Mouse (Mus musculus) cerebellum, adult 2 months (tissue): ENCODE measurements around the gene Dnajb13. TPM values are rescaled to one million over a fixed set of nuclear protein-coding genes. Genes with fewer than 3 reads are reported as not detected.

Experiments
- DNase-seq, 2 experiments: peaks; one replicate each; pipeline ENCODE4 v3.0.0; 2021
- H3K27ac ChIP-seq: fragments of 200-500 bp; 2 replicates; pipeline ENCODE4 v1.5.1; 2012; ENCODE audit warnings: low read length, control low read depth, inconsistent platforms; ENCODE audit not compliant: insufficient read depth
- H3K27me3 ChIP-seq: fragments of 200-500 bp; 2 replicates; pipeline ENCODE4 v1.6.1; 2012; ENCODE audit warnings: inconsistent platforms, mild to moderate bottlenecking, low read length, moderate library complexity; ENCODE audit not compliant: control insufficient read depth, insufficient read depth
- H3K4me1 ChIP-seq: fragments of 200-500 bp; 2 replicates; pipeline ENCODE4 v1.6.1; 2011; ENCODE audit warnings: low read length; ENCODE audit not compliant: control insufficient read depth, insufficient read depth
- H3K4me3 ChIP-seq: fragments of 200-500 bp; replicated peaks from 2 replicates; pipeline ENCODE3; 2011; ENCODE audit warnings: mild to moderate bottlenecking, low read depth, low read length, control low read depth; ENCODE audit not compliant: insufficient read depth
- CTCF ChIP-seq: fragments of 200-500 bp; IDR thresholded peaks from 2 replicates; pipeline ENCODE4 v1.5.1; 2011; ENCODE audit warnings: low read depth, mild to moderate bottlenecking, control low read depth, low read length, moderate library complexity, borderline replicate concordance; ENCODE audit not compliant: insufficient read depth
- POLR2A ChIP-seq: fragments of 200-500 bp; IDR thresholded peaks from 2 replicates; pipeline ENCODE4 v1.6.1; 2011; ENCODE audit warnings: low read length, control low read depth, borderline replicate concordance; ENCODE audit not compliant: insufficient read depth
- WGBS: fragments of 180-500 bp; shearing (Covaris S2); methylation state at CpG from one replicate; pipeline ENCODE4 v1.1.7; 2018; 5-methylcytosine and 5-hydroxymethylcytosine counted together
- polyA plus RNA-seq: library from polyadenylated mRNA; depleted of rRNA; stranded (reverse); fragments of >200 nt; gene quantifications from 2 replicates; pipeline ENCODE4 v1.2.3, GENCODE M21; 2012; rRNA removed

Dnajb13 gene
- polyA plus RNA-seq, 1 experiment = 1.2 TPM

DNA sequence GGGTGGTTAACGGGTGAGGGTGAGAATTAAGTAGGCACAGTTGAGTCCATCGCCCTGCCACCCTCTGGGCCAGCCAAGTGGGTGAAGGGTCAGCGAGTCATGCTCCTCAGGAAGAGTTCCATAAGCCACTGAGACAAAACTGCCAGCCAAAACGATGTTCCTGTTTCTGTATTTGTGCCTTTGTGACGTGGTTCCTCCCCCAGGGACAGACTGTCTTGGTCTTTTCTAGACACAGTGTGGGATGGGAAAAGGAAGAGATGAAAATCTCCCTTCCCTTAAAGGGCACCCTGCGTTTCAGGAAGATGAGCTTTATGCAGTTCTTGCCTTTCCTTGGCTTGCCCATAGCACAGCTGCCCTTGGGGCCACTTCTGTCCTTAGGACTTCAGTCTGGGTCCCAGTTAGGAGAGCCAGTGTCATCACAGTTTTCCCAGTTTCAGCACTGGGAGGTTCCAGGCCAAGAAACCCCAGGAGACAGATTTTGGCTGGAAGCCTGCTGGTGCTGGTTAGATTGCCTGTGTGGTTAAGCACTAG, 53.1 kb downstream of the Dnajb13 start:
- no peak overlapping the region for H3K4me3 ChIP-seq
- no peaks in the 10 kb centered on the region for H3K27me3 ChIP-seq
- peaks cover 7% of the 10 kb centered on the region for H3K4me1 ChIP-seq
- no peak for DNase-seq
- no peak for TF ChIP-seq POLR2A
- TF ChIP-seq CTCF = no peak
- H3K27ac ChIP-seq = no peak overlapping the region
- 42% methylated on average over 6 of the region's 6 CpGs for WGBS

DNA sequence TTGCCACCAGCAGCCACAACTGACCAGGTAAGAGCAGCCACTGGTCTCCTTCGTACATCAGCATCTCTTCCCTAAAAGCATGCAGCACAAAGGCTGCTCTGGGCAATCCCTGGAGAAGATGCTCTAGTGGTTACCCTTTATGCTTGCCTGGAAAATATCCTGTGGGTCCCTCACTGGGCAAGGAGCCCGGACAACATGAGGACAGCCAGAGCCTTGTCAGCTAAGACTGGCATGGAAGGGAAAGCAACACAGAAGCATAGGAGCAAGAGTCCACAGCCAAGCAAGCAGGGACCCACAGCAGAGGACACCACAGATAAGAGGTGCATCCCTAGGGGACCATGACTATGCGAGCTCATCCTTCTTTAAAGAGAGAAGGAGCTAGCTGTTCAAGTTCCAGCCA, 54.9 kb downstream of the Dnajb13 start:
- DNase-seq = no peak
- WGBS = 47% methylated on average over 3 of the region's 3 CpGs
- H3K27me3 ChIP-seq = no peaks in the 10 kb centered on the region
- no peak overlapping the region for H3K4me3 ChIP-seq
- no peak overlapping the region for H3K27ac ChIP-seq
- no peak for TF ChIP-seq POLR2A
- no peak for TF ChIP-seq CTCF
- peaks cover 3% of the 10 kb centered on the region; the same call in 1 of the 2 replicates for H3K4me1 ChIP-seq

- 72% methylated on average over 1 of the region's 1 CpGs for WGBS
- H3K27ac ChIP-seq = no peak overlapping the region
- H3K4me3 ChIP-seq = no peak overlapping the region
- no peak for TF ChIP-seq CTCF
- TF ChIP-seq POLR2A = no peak
- H3K4me1 ChIP-seq = peaks cover 3% of the 10 kb centered on the region; the same call in 1 of the 2 replicates
- no peak for DNase-seq
- no peaks in the 10 kb centered on the region for H3K27me3 ChIP-seq
Observed at GRCm38 (mm10) chr7:100458153-100458552, 56.6 kb downstream of the Dnajb13 start.

Other genes starting within 250 kb of the Dnajb13 start
- gene P4ha3, start 229.4 kb downstream of the Dnajb13 start, polyA plus RNA-seq = 2.2 and 2.3 TPM in 2 replicates
- 18.0 and 19.6 TPM in 2 replicates for gene C2cd3, start 142.7 kb downstream of the Dnajb13 start, polyA plus RNA-seq
- gene Ppme1, start 142.7 kb downstream of the Dnajb13 start, polyA plus RNA-seq = 203 and 208 TPM in 2 replicates
- 3.9 and 4.4 TPM in 2 replicates for gene Ucp3, start 42.0 kb downstream of the Dnajb13 start, polyA plus RNA-seq
- 55.1 and 61.1 TPM in 2 replicates for gene Ucp2, start 21.6 kb downstream of the Dnajb13 start, polyA plus RNA-seq
- gene Coa4, start 22.1 kb upstream of the Dnajb13 start, polyA plus RNA-seq = 12.7 and 13.0 TPM in 2 replicates
- gene Rab6a, start 92.5 kb upstream of the Dnajb13 start, polyA plus RNA-seq = 252 and 259 TPM in 2 replicates
- 95.5 and 96.5 TPM in 2 replicates for gene Mrpl48, start 93.3 kb upstream of the Dnajb13 start, polyA plus RNA-seq
- 868 and 1,066 TPM in 2 replicates for gene Plekhb1, start 147.5 kb upstream of the Dnajb13 start, polyA plus RNA-seq
- gene Fam168a, start 191.7 kb upstream of the Dnajb13 start, polyA plus RNA-seq = 127 and 144 TPM in 2 replicates